Mouse (Mus musculus) embryo, embryonic 9.5 days (tissue): ENCODE data around the gene Olfr729.

Experiments
- DNase-seq: peaks from one replicate; pipeline ENCODE4 v3.0.0-alpha.2; 2017; ENCODE audit errors: extremely low spot score

Gene Olfr729

DNA sequence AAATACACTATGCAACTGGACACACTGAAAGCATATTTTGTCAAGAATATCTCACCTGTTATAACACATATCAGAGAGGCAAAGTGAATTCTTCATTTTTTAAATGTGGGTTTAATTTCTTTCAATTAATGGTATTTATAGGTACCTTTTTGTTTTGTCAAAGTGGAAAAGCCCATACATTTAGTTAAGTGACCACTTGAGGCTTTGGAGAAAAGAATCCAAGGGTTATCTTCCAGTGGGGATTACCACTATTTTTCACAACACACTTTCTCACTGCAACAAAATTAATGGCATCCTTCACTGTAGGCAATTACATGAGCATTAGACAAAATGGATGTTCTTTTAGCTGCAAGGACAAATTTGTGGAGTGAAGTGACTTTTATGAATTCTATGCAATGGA is at the start of gene Olfr729:
Gene Olfr729, minus strand, starts transcription at position 101 of the 400 bp plus-strand sequence.
- no peak for DNase-seq

DNA sequence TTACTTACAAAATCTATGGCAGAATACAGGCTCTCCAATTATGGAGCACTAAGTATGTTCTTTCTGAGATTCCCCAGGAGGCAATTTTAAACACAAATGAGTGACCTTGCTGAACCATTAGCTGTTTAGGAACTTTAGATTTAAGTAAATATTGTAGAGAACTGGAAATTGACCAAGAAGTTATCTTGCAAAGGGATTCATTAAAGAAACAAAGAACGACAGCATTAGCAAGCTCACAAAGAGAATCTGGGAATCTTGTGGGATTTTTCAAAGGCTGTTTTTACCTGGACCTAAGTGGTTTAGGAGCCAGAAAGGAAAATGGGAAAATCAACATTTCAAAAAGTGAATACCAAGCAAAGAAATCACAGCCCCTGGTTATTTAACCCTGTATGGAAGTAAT is 35.4 kb upstream of the Olfr729 start, which contains the start of gene Olfr730:
Gene Olfr730, minus strand, starts transcription at position 101 of the 400 bp plus-strand sequence.
- no peak for DNase-seq

DNA sequence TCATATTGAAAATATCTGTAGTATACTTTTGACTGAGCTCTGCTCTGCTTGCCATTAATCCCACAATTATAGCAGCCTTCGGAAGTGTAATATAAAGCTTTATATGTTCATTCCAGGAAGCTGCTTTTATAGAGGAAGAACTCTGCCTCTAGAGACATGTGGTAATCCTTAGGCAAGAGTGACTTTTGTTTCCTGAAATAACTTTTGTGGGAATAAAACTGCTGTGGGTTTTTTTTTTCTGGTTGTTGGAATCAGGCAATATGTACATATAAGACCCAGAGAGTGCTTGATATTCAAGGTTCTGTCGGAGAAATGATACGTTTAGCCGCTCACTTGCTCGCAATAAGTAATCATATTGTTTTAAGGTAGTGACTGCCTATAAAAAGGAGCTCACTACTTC is 10.1 kb downstream of the Olfr729 start, which contains the start of gene Olfr728:
Gene Olfr728, minus strand, starts transcription at position 101 of the 400 bp plus-strand sequence.
- no peak for DNase-seq

DNA sequence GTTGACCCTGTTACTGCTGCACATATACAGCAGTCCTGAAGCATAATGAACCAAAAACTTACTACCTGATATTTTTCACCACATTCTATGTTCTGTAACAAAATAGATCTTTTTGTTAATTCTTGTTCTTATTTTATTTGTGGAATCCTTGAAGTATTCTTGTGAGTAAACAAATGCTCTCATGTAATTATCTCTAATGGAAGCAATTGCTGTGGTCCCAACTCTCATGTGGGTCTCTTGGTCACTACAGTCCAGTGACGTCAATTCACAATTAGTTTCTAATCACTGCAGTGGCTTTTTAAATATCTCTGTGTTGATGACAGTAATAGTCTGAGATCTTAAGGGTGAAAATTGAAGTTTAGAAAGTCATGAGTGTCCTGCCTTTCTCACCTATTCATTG is 29.8 kb downstream of the Olfr729 start, which contains the start of gene Olfr727:
Gene Olfr727, plus strand, starts transcription at position 301 of the 400 bp plus-strand sequence.
- no peak for DNase-seq
